Mouse (Mus musculus): Measurements from ENCODE around the gene Pole2.
A peak's percentile ranks its signal among the peaks of the same experiment; 100 is the strongest.

Pole2 gene

GRCm38 (mm10) chr12:69227776-69228466 is at the start of gene Pole2:
Gene Pole2, minus strand, starts transcription at chr12:69228195.
- peak; percentile 81 for DNase-seq

GRCm38 (mm10) chr12:69268956-69269355 is 41.0 kb upstream of the Pole2 start:
- DNase-seq: no peak

- DNase-seq: no peak
These were observed 40.1 kb upstream of the Pole2 start for GRCm38 (mm10) chr12:69267956-69268632.

- no peak for DNase-seq
These were observed 37.0 kb upstream of the Pole2 start for GRCm38 (mm10) chr12:69265031-69265430.

GRCm38 (mm10) chr12:69262251-69262650 is 34.3 kb upstream of the Pole2 start:
- DNase-seq: no peak

- DNase-seq: no peak
These were observed 29.8 kb upstream of the Pole2 start for GRCm38 (mm10) chr12:69257836-69258235.

- no peak for DNase-seq
These were observed 25.8 kb upstream of the Pole2 start for GRCm38 (mm10) chr12:69253806-69254205.

- DNase-seq: no peak
These were observed 22.8 kb upstream of the Pole2 start for GRCm38 (mm10) chr12:69250756-69251155.

GRCm38 (mm10) chr12:69249766-69250165 is 21.8 kb upstream of the Pole2 start:
- DNase-seq: no peak

- peak; percentile 72 for DNase-seq
These were observed 13.9 kb upstream of the Pole2 start for GRCm38 (mm10) chr12:69241771-69242431.

- DNase-seq: no peak
These were observed 13.4 kb upstream of the Pole2 start for GRCm38 (mm10) chr12:69241405-69241770.

GRCm38 (mm10) chr12:69240876-69241275 is 12.9 kb upstream of the Pole2 start, which contains the start of gene Klhdc1:
Gene Klhdc1, plus strand, starts transcription at chr12:69241176.
- DNase-seq: no peak

GRCm38 (mm10) chr12:69238284-69238683 is 10.3 kb upstream of the Pole2 start:
- no peak for DNase-seq

GRCm38 (mm10) chr12:69235782-69236181 is 7.8 kb upstream of the Pole2 start:
- DNase-seq: no peak

GRCm38 (mm10) chr12:69229251-69229650 is 1.3 kb upstream of the Pole2 start:
- no peak for DNase-seq

- DNase-seq: no peak
These were observed 7.2 kb downstream of the Pole2 start for GRCm38 (mm10) chr12:69220613-69221277.

- no peak for DNase-seq
These were observed 11.4 kb downstream of the Pole2 start for GRCm38 (mm10) chr12:69216587-69216986.

GRCm38 (mm10) chr12:69215000-69215785 is 12.8 kb downstream of the Pole2 start:
- no peak for DNase-seq

- DNase-seq: no peak
These were observed 13.6 kb downstream of the Pole2 start for GRCm38 (mm10) chr12:69214393-69214792.

- DNase-seq: no peak
These were observed 14.7 kb downstream of the Pole2 start for GRCm38 (mm10) chr12:69213186-69213777.

- DNase-seq: no peak
These were observed 16.9 kb downstream of the Pole2 start for GRCm38 (mm10) chr12:69211057-69211456.

Measured in cerebellum, adult 8-10 months (tissue).